Mouse (Mus musculus): ENCODE results near the gene Gm12790.
"Not testable (repeated sequence)": the region's sequence is repeated elsewhere in the genome, so short reads cannot be mapped to it uniquely, and the experiment has no call there.

Gm12790 gene

GRCm38 (mm10) chr4:101980949-101981348, at the start of gene Gm12790:
Gm12790 (minus strand) TSS chr4:101981049.
- DNase-seq (ENCODE audit: extremely low read depth, low read depth): not testable (repeated sequence)

GRCm38 (mm10) chr4:102026619-102027018, 45.8 kb upstream of the Gm12790 start:
- DNase-seq (ENCODE audit: extremely low read depth, low read depth): no peak

GRCm38 (mm10) chr4:101998267-101998922, 17.5 kb upstream of the Gm12790 start:
- peak; percentile 30 for DNase-seq (ENCODE audit: extremely low read depth, low read depth)

- no peak for DNase-seq (ENCODE audit: extremely low read depth, low read depth)
These were observed 16.6 kb upstream of the Gm12790 start for GRCm38 (mm10) chr4:101997426-101997825.

- not testable (repeated sequence) for DNase-seq (ENCODE audit: extremely low read depth, low read depth)
These were observed 5.5 kb upstream of the Gm12790 start, which contains the start of gene Gm12789 for GRCm38 (mm10) chr4:101986326-101986725. Gm12789 (plus strand) TSS chr4:101986626.

GRCm38 (mm10) chr4:101985678-101986077, 4.8 kb upstream of the Gm12790 start:
- DNase-seq (ENCODE audit: extremely low read depth, low read depth): no peak

- DNase-seq (ENCODE audit: extremely low read depth, low read depth): not testable (repeated sequence)
These were observed 40.7 kb downstream of the Gm12790 start, which contains the start of gene Gm12794 for GRCm38 (mm10) chr4:101940107-101940506. Gm12794 (plus strand) TSS chr4:101940407.

Data from MEL-GATA-1-ER (cell line).